Mouse (Mus musculus): ENCODE data around the gene Mrps18a.

DNA sequence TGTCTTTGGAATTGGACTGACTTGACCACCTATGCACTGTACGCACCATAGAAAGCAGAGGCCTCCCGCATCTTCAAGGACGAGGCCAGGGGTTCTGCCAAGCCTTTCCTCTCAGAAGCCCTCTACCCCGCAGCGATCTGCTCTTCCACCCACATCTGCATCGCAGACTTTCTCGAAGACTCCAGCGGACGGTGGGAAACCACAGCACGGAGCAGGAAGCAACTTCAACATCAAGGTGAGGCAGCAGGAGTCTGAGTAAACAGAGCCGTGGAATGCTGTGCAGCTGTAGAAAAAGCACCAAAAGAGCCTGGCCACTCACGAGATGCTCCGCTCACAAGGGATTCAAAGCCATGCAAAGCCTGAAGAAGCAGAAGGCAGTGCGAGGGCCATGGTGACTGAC lies 18.9 kb upstream of the Mrps18a start:
- no peak for TF ChIP-seq POLR2A (IDR thresholded peaks at IDR 0.05; ENCODE audit: borderline replicate concordance, extremely low read depth, insufficient read depth, insufficient read length, poor library complexity, severe bottlenecking)
- no peak for TF ChIP-seq CTCF (IDR thresholded peaks at IDR 0.05; ENCODE audit: borderline replicate concordance, extremely low read depth, insufficient read depth, insufficient read length)
